Mouse (Mus musculus) stomach, embryonic 15.5 days (tissue): Measurements from ENCODE around the gene Mbd6. TPM values are rescaled to one million over a fixed set of nuclear protein-coding genes. Genes with fewer than 3 reads are reported as not detected.

Experiments
- ATAC-seq: fragments of 200-750 bp; cut with Nextera tagmentation; 2 replicates; pipeline ENCODE4 v1.8.0; 2017; ENCODE audit warnings: low read depth, moderate number of reproducible peaks, moderate TSS enrichment; ENCODE audit not compliant: insufficient read depth, low FRiP score
- H3K27ac ChIP-seq: fragments of 300-500 bp; sonication (generic); 2 replicates; pipeline ENCODE4 v1.5.1; 2015; ENCODE audit warnings: mild to moderate bottlenecking, inconsistent platforms
- H3K27me3 ChIP-seq: fragments of 300-500 bp; sonication (generic); replicated peaks from 2 replicates; pipeline ENCODE4 v1.6.1; 2015; ENCODE audit warnings: inconsistent platforms
- H3K36me3 ChIP-seq: fragments of 300-500 bp; sonication (generic); 2 replicates; pipeline ENCODE4 v1.6.1; 2015; ENCODE audit warnings: inconsistent platforms
- H3K4me1 ChIP-seq: fragments of 300-500 bp; sonication (generic); 2 replicates; pipeline ENCODE4 v1.6.1; 2015; ENCODE audit warnings: inconsistent platforms
- H3K4me2 ChIP-seq: fragments of 300-500 bp; sonication (generic); 2 replicates; pipeline ENCODE4 v1.6.1; 2015; ENCODE audit warnings: mild to moderate bottlenecking, inconsistent platforms
- H3K4me3 ChIP-seq: fragments of 300-500 bp; sonication (generic); replicated peaks from 2 replicates; pipeline ENCODE4 v1.5.1; 2015; ENCODE audit warnings: inconsistent platforms
- H3K9ac ChIP-seq: fragments of 300-500 bp; sonication (generic); 2 replicates; pipeline ENCODE4 v1.6.1; 2015; ENCODE audit warnings: inconsistent platforms
- H3K9me3 ChIP-seq: fragments of 300-500 bp; sonication (generic); 2 replicates; pipeline ENCODE4 v1.6.1; 2016; ENCODE audit warnings: inconsistent platforms
- WGBS: fragments of 180-500 bp; shearing (Covaris S2); methylation state at CpG from one replicate; pipeline ENCODE4 v1.1.7; 2015; 5-methylcytosine and 5-hydroxymethylcytosine counted together
- polyA plus RNA-seq: library from polyadenylated mRNA; unstranded; fragments of >200 nt; fragmentation: Nextera tagmentation; extraction: Ambion mirVana; gene quantifications from 2 replicates; pipeline ENCODE4 v1.2.1, GENCODE M21; 2015

The Mbd6 gene
- polyA plus RNA-seq = 18.6 and 19.4 TPM in 2 replicates

GRCm38 (mm10) chr10:127288800-127289572, at the start of gene Mbd6:
TSS of gene Mbd6 (minus strand) at chr10:127289018.
- Histone ChIP-seq H3K9me3 (no peaks in the 10 kb centered on the region), H3K4me1 (peaks cover 56% of the 10 kb centered on the region), H3K27me3 (no peaks in the 10 kb centered on the region), H3K27ac (peak within 1 kb of the TSS; percentile 100), H3K9ac (peak within 1 kb of the TSS; percentile 67), H3K4me3 (peak within 1 kb of the TSS; percentile 71), H3K4me2 (peak within 1 kb of the TSS; percentile 86), H3K36me3 (peaks cover 23% of the 10 kb centered on the region)
- ATAC-seq = peak; percentile 32
- WGBS = under 1% methylated on average over 26 of the region's 65 CpGs

GRCm38 (mm10) chr10:127337536-127338099, 48.8 kb upstream of the Mbd6 start:
- H3K27ac ChIP-seq = no peak overlapping the region
- peaks cover 10% of the 10 kb centered on the region for H3K27me3 ChIP-seq
- WGBS = 74% methylated on average over 6 of the region's 6 CpGs
- H3K4me1 ChIP-seq = peaks cover 13% of the 10 kb centered on the region; the same call in 1 of the 2 replicates
- ATAC-seq = no peak
- H3K9ac ChIP-seq = no peak overlapping the region
- no peak overlapping the region for H3K4me2 ChIP-seq
- no peaks in the 10 kb centered on the region for H3K36me3 ChIP-seq
- H3K4me3 ChIP-seq = no peak overlapping the region
- H3K9me3 ChIP-seq = no peaks in the 10 kb centered on the region

- no peak for ATAC-seq
- Histone ChIP-seq H3K4me2 (no peak overlapping the region), H3K27ac (no peak overlapping the region), H3K4me1 (peaks cover 10% of the 10 kb centered on the region; the same call in 1 of the 2 replicates), H3K36me3 (no peaks in the 10 kb centered on the region), H3K9ac (no peak overlapping the region), H3K4me3 (no peak overlapping the region), H3K9me3 (no peaks in the 10 kb centered on the region), H3K27me3 (peaks cover 10% of the 10 kb centered on the region)
- 61% methylated on average over 5 of the region's 5 CpGs for WGBS
Observed at GRCm38 (mm10) chr10:127336952-127337351, 48.1 kb upstream of the Mbd6 start.

- no peak for ATAC-seq
Observed at GRCm38 (mm10) chr10:127335271-127335670, 46.5 kb upstream of the Mbd6 start.

GRCm38 (mm10) chr10:127333152-127333551, 44.3 kb upstream of the Mbd6 start:
- 69% methylated on average over 5 of the region's 5 CpGs for WGBS
- no peak overlapping the region for H3K9ac ChIP-seq
- H3K27ac ChIP-seq = no peak overlapping the region
- no peak for ATAC-seq
- H3K36me3 ChIP-seq = peaks cover 7% of the 10 kb centered on the region; the same call in 1 of the 2 replicates
- no peaks in the 10 kb centered on the region; the same call in 1 of the 2 replicates for H3K27me3 ChIP-seq
- H3K4me3 ChIP-seq = no peak overlapping the region
- no peaks in the 10 kb centered on the region for H3K4me1 ChIP-seq
- H3K9me3 ChIP-seq = no peaks in the 10 kb centered on the region
- H3K4me2 ChIP-seq = no peak overlapping the region

More at GRCm38 (mm10) chr10:127335271-127335670, 46.5 kb upstream of the Mbd6 start:
- Histone ChIP-seq H3K9ac (no peak overlapping the region), H3K9me3 (no peaks in the 10 kb centered on the region), H3K4me1 (0 out of 2 replicates have a peak, but pooled peaks cover 3% of the 10 kb centered on the region), H3K4me3 (no peak overlapping the region), H3K27me3 (peaks cover 2% of the 10 kb centered on the region; the same call in 1 of the 2 replicates), H3K36me3 (peaks cover 2% of the 10 kb centered on the region; the same call in 1 of the 2 replicates), H3K4me2 (no peak overlapping the region), H3K27ac (no peak overlapping the region)
- 64% methylated on average over 1 of the region's 1 CpGs for WGBS

GRCm38 (mm10) chr10:127332211-127332874, 43.5 kb upstream of the Mbd6 start:
- ATAC-seq = no peak
- Histone ChIP-seq H3K27me3 (peaks cover 7% of the 10 kb centered on the region; the same call in 1 of the 2 replicates), H3K4me1 (no peaks in the 10 kb centered on the region), H3K9me3 (no peaks in the 10 kb centered on the region), H3K9ac (no peak overlapping the region), H3K27ac (no peak overlapping the region), H3K36me3 (peaks cover 7% of the 10 kb centered on the region; the same call in 1 of the 2 replicates), H3K4me2 (peak overlapping the region; percentile 31; the same call in 1 of the 2 replicates), H3K4me3 (no peak overlapping the region)
- 42% methylated on average over 31 of the region's 31 CpGs for WGBS

- H3K36me3 ChIP-seq = peaks cover 7% of the 10 kb centered on the region; the same call in 1 of the 2 replicates
- no peak for ATAC-seq
- no peak overlapping the region for H3K4me3 ChIP-seq
- peaks cover 23% of the 10 kb centered on the region; the same call in 1 of the 2 replicates for H3K27me3 ChIP-seq
- H3K4me2 ChIP-seq = no peak overlapping the region
- H3K4me1 ChIP-seq = peaks cover 17% of the 10 kb centered on the region
- WGBS = 80% methylated on average over 7 of the region's 7 CpGs
- H3K9ac ChIP-seq = no peak overlapping the region
- H3K27ac ChIP-seq = no peak overlapping the region
- H3K9me3 ChIP-seq = no peaks in the 10 kb centered on the region
Observed at GRCm38 (mm10) chr10:127330212-127330611, 41.4 kb upstream of the Mbd6 start.

GRCm38 (mm10) chr10:127327461-127328145, 38.8 kb upstream of the Mbd6 start:
- peaks cover 17% of the 10 kb centered on the region for H3K4me1 ChIP-seq
- no peak overlapping the region for H3K9ac ChIP-seq
- no peak overlapping the region for H3K27ac ChIP-seq
- peaks cover 27% of the 10 kb centered on the region; the same call in 1 of the 2 replicates for H3K27me3 ChIP-seq
- ATAC-seq = no peak
- no peak overlapping the region for H3K4me2 ChIP-seq
- peaks cover 7% of the 10 kb centered on the region; the same call in 1 of the 2 replicates for H3K36me3 ChIP-seq
- 48% methylated on average over 18 of the region's 18 CpGs for WGBS
- H3K4me3 ChIP-seq = no peak overlapping the region
- H3K9me3 ChIP-seq = no peaks in the 10 kb centered on the region

- H3K36me3 ChIP-seq = peaks cover 7% of the 10 kb centered on the region; the same call in 1 of the 2 replicates
- H3K4me1 ChIP-seq = peaks cover 17% of the 10 kb centered on the region
- H3K9me3 ChIP-seq = no peaks in the 10 kb centered on the region
- peaks cover 27% of the 10 kb centered on the region; the same call in 1 of the 2 replicates for H3K27me3 ChIP-seq
- WGBS = 10% methylated on average over 29 of the region's 29 CpGs
- H3K4me2 ChIP-seq = peak overlapping the region; percentile 93
- H3K4me3 ChIP-seq = peak overlapping the region; percentile 46
- no peak; the same call in 1 of the 2 replicates for ATAC-seq
- no peak overlapping the region for H3K27ac ChIP-seq
- H3K9ac ChIP-seq = 0 out of 2 replicates have a peak overlapping the region, but pooled peaks have one; percentile 13
Observed at GRCm38 (mm10) chr10:127326828-127327227, 38.0 kb upstream of the Mbd6 start.

- Histone ChIP-seq H3K27ac (no peak overlapping the region), H3K9me3 (no peaks in the 10 kb centered on the region), H3K36me3 (peaks cover 7% of the 10 kb centered on the region; the same call in 1 of the 2 replicates), H3K4me3 (peak overlapping the region; percentile 46), H3K27me3 (peaks cover 27% of the 10 kb centered on the region; the same call in 1 of the 2 replicates), H3K9ac (0 out of 2 replicates have a peak overlapping the region, but pooled peaks have one; percentile 13), H3K4me2 (peak overlapping the region; percentile 93), H3K4me1 (peaks cover 17% of the 10 kb centered on the region)
- ATAC-seq = peak; percentile 27; the same call in 1 of the 2 replicates
- 3% methylated on average over 54 of the region's 54 CpGs for WGBS
Observed at GRCm38 (mm10) chr10:127326017-127326801, 37.4 kb upstream of the Mbd6 start.
